Mouse (Mus musculus): ENCODE results near the gene Itga5.

DNA sequence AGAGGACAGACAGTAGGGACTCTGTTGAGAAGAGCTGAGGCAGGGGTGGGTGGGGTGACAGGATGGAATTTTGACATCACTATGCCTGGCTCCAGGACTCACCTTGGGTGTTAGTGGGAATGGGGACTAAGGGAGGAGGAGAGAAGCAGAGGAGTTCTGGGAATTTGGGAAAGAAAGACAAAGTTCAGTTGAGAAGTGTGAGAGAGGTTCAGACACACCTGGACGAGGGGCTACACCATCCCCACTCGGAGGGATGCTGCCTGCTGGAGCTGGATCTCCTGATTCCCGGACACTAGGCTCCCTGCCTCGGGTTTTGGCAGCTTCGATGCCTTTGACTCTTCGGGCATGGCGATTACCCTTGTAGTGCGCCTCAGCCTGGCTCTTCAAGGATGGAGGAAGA, 48.8 kb downstream of the Itga5 start:
- TF ChIP-seq CTCF (IDR thresholded peaks at IDR 0.05; ENCODE audit: low read depth, low read length) (no peak), POLR2A (IDR thresholded peaks at IDR 0.05; ENCODE audit: extremely low read depth, insufficient read depth, low read length) (no peak)
